Mouse (Mus musculus) ES-E14 (cell line): ENCODE measurements at regions not wholly inside any gene's neighbourhood (a gene's known extent, or its start where the extent isn't known, plus 50 kb on each side); places are given as distances from the start of the nearest gene placed in this dataset.

Experiments used
- ZC3H11A ChIP-seq: IDR thresholded peaks from 2 replicates; pipeline ENCODE4 v1.6.1; 2012; ENCODE audit warnings: low read depth, mild to moderate bottlenecking, inconsistent platforms, low read length, borderline replicate concordance
- ZNF384 ChIP-seq: IDR thresholded peaks from 2 replicates; pipeline ENCODE4 v1.6.1; 2012; ENCODE audit warnings: low read depth, low read length, inconsistent platforms

DNA sequence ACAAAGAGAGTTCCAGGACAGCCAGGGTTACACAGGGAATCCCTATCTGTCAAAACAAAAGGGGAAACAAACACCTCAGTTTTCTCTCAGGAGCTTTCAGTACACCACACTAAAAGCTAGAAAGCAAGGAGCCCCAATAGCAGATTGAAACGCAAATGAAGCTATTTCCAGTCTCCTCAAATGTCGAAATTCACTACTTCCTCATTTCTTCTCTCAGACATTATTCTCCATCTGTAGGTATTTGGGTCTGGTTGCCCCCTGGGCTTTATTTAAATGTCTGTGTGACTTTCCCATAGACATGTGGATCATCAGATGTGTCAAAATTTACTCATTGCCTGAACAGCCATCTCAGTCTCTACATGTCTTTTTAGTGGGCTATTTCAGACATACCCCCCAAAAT is 197.2 kb downstream of the Mycn start:
- no peak for TF ChIP-seq ZC3H11A
- TF ChIP-seq ZNF384: no peak
